Mouse (Mus musculus): ENCODE results near the gene Izumo1.

DNA sequence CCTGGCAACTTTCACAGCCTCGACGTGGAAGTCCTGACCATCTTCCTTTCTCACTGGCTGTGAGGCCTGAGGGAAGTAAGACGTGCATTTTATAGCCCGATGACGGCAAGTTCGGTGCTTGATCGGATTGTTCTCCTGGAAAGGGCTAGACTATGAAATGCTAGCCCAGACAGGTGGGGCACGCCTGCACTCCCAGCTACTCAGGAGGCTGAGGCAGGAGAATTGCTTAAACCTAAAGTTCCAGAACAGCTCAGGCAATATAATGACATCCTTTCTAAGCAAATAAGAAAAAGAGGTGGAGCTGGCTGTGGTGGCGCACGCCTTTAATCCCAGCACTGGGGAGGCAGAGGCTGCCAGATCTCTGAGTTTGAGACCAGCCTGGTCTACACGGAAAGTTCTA is 1.9 kb downstream of the Izumo1 start:
- TF ChIP-seq POLR2A (IDR thresholded peaks at IDR 0.05; ENCODE audit: insufficient read depth, low read depth, low read length) (no peak), CTCF (IDR thresholded peaks at IDR 0.05; ENCODE audit: insufficient read depth, low read depth, low read length) (no peak)

Data from olfactory bulb, adult 2 months (tissue).